Mouse (Mus musculus) spleen, adult 2 months (tissue): ENCODE data around the gene Zdhhc19.

Experiments
- CTCF ChIP-seq: fragments of 200-500 bp; IDR thresholded peaks from 2 replicates; pipeline ENCODE4 v1.5.1; 2011; ENCODE audit warnings: mild to moderate bottlenecking, inconsistent platforms; ENCODE audit not compliant: insufficient read depth, insufficient read length, insufficient replicate concordance; ENCODE audit errors: extremely low read depth
- POLR2A ChIP-seq: fragments of 200-500 bp; IDR thresholded peaks from 2 replicates; pipeline ENCODE4 v1.6.1; 2011; ENCODE audit warnings: low read depth, low read length, inconsistent platforms

DNA sequence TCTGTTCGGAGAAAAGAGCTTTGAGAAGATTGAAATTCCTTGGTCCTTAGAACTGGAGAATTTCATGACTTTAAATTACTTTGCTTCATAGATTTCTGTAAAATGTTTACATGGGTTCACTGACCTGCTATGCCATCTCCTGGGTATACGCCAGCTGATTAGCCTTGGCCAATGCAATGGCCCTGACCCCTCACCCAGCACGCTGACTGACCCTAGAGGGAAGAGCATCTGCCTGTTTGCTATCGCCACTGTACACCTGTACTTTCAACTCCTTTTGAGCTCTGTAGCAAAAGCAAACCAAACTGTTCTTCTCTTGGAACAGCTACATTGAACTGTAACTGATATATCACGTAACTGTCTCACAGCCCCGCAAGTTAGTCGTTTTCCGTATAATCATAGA is 43.0 kb upstream of the Zdhhc19 start:
- TF ChIP-seq CTCF, result no peak
- TF ChIP-seq POLR2A, result no peak
